Mouse (Mus musculus) small intestine, adult 2 months (tissue): ENCODE measurements around the gene Cd6.

Source experiments
- CTCF ChIP-seq: fragments of 200-500 bp; IDR thresholded peaks from 2 replicates; pipeline ENCODE4 v1.5.1; 2012; ENCODE audit warnings: low read depth, mild to moderate bottlenecking, control low read depth, inconsistent platforms, low read length, moderate library complexity, mixed read lengths; ENCODE audit not compliant: insufficient replicate concordance, insufficient read length; ENCODE audit errors: extremely low read depth
- POLR2A ChIP-seq: fragments of 200-500 bp; IDR thresholded peaks from 2 replicates; pipeline ENCODE4 v1.6.1; 2012; ENCODE audit warnings: low read depth, mild to moderate bottlenecking, control low read depth, inconsistent platforms, low read length, moderate library complexity

GRCm38 (mm10) chr19:10828321-10828720 is 1.5 kb downstream of the Cd6 start:
- no peak for TF ChIP-seq CTCF
- no peak for TF ChIP-seq POLR2A
